ENCODE assay signal across 15 mouse cellular contexts in genomic region chr10:62239270-62239669, GRCm38 (mm10). TPM values are rescaled to one million over a fixed set of nuclear protein-coding genes. Genes with fewer than 3 reads are reported as not detected.
DNase-seq lines count a peak whose midpoint lies in the region; ATAC-seq and TF ChIP-seq lines count a peak whose summit lies in the region.
"Had no signal": no experiment of that assay in that cellular context is flagged by ENCODE, and none has a peak within 500 bp of the region (broad histone marks: within the 10 kb centered on the region; RNA-seq: fewer than 3 reads in every experiment).

No protein-coding gene starts in this region.

- H3K27me3 ChIP-seq in liver, embryonic 12.5 days (replicated peaks): 0 out of 2 replicates have a peak, but pooled peaks cover 5% of the 10 kb centered on the region
- H3K27me3 ChIP-seq in liver, postnatal 0 days (ENCODE audit: insufficient read depth, low read length): 0 out of 2 replicates have a peak, but pooled peaks cover 3% of the 10 kb centered on the region
- no peaks in the 10 kb centered on the region for H3K27me3 ChIP-seq in forebrain, embryonic 15.5 days

- no peak for ATAC-seq in liver, embryonic 12.5 days
- no peak for ATAC-seq in liver, postnatal 0 days
- ATAC-seq in forebrain, embryonic 15.5 days (replicated peaks): no peak
- no peak for ATAC-seq in inflammation-experienced regulatory T-cells, adult 6 months
- ATAC-seq: forebrain, embryonic 14.5 days had no signal

- peaks cover 68% of the 10 kb centered on the region for H3K4me1 ChIP-seq in liver, embryonic 12.5 days
- H3K4me1 ChIP-seq in liver, postnatal 0 days (ENCODE audit: insufficient read depth): no peaks in the 10 kb centered on the region
- no peaks in the 10 kb centered on the region for H3K4me1 ChIP-seq in forebrain, embryonic 15.5 days
- H3K4me1 ChIP-seq: heart, embryonic 13.5 days; midbrain, embryonic 10.5 days had no signal

- peaks cover 7% of the 10 kb centered on the region for H3K9me3 ChIP-seq in liver, embryonic 12.5 days (replicated peaks)
- H3K9me3 ChIP-seq in liver, postnatal 0 days (ENCODE audit: low read length): no peaks in the 10 kb centered on the region
- H3K9me3 ChIP-seq in forebrain, embryonic 15.5 days: no peaks in the 10 kb centered on the region
- H3K9me3 ChIP-seq: midbrain, embryonic 10.5 days had no signal

- no peak overlapping the region for H3K4me2 ChIP-seq in liver, embryonic 12.5 days
- H3K4me2 ChIP-seq in liver, postnatal 0 days (ENCODE audit: low read depth, low read length): no peak overlapping the region
- H3K4me2 ChIP-seq in forebrain, embryonic 15.5 days (replicated peaks): no peak overlapping the region
- H3K4me2 ChIP-seq: heart, embryonic 13.5 days had no signal

- TF ChIP-seq CTCF in liver, postnatal 0 days (IDR thresholded peaks at IDR 0.05; ENCODE audit: low read depth): no peak

- H3K9ac ChIP-seq in liver, embryonic 12.5 days: no peak overlapping the region
- no peak overlapping the region for H3K9ac ChIP-seq in liver, postnatal 0 days (replicated peaks)
- H3K9ac ChIP-seq in forebrain, embryonic 15.5 days (replicated peaks): no peak overlapping the region
- H3K9ac ChIP-seq: heart, embryonic 13.5 days; liver, embryonic 14.5 days had no signal

- H3K36me3 ChIP-seq in liver, embryonic 12.5 days: no peaks in the 10 kb centered on the region
- no peaks in the 10 kb centered on the region for H3K36me3 ChIP-seq in liver, postnatal 0 days (replicated peaks; ENCODE audit: insufficient read depth, low read length)
- no peaks in the 10 kb centered on the region for H3K36me3 ChIP-seq in forebrain, embryonic 15.5 days
- H3K36me3 ChIP-seq: heart, embryonic 13.5 days; midbrain, embryonic 10.5 days had no signal

- H3K4me3 ChIP-seq in liver, embryonic 12.5 days: no peak overlapping the region
- H3K4me3 ChIP-seq in liver, postnatal 0 days (ENCODE audit: low read depth, low read length): no peak overlapping the region
- H3K4me3 ChIP-seq in forebrain, embryonic 15.5 days: no peak overlapping the region
- H3K4me3 ChIP-seq: heart, embryonic 13.5 days; midbrain, embryonic 10.5 days had no signal

- no peak for TF ChIP-seq EP300 in liver, postnatal 0 days (IDR thresholded peaks at IDR 0.05; ENCODE audit: low read depth)

- 66% methylated on average over 6 of the region's 6 CpGs for WGBS in liver, embryonic 12.5 days (ENCODE audit: insufficient replicate concordance)
- WGBS in liver, postnatal 0 days (ENCODE audit: insufficient replicate concordance): 61% methylated on average over 6 of the region's 6 CpGs
- 53% methylated on average over 6 of the region's 6 CpGs for WGBS in forebrain, embryonic 15.5 days

- peak overlapping the region; percentile 55; the same call in 1 of the 2 replicates for H3K27ac ChIP-seq in liver, embryonic 12.5 days
- no peak overlapping the region for H3K27ac ChIP-seq in liver, postnatal 0 days (ENCODE audit: low read depth)
- H3K27ac ChIP-seq in forebrain, embryonic 15.5 days (replicated peaks): no peak overlapping the region
- H3K27ac ChIP-seq: heart, embryonic 13.5 days; midbrain, embryonic 10.5 days had no signal

- DNase-seq in cerebellum, postnatal 14 days: peak; percentile 70 to 74
- no peak for DNase-seq in cerebellum, adult 9-10 months
- DNase-seq in liver, postnatal 0 days: no peak
- peak; percentile 77 for DNase-seq in kidney, adult 18-20 months
- peak; percentile 63 to 77 for DNase-seq in kidney, postnatal 4 days
- DNase-seq: thymus, postnatal 36 days had no signal

RNA-seq across cellular contexts. Expression of gene Tspan15, which starts 8.2 kb away (rescaled TPM):
- 8.9 and 11.6 TPM in 2 replicates for polyA plus RNA-seq in liver, embryonic 12.5 days (2016; fragmentation: Nextera tagmentation; extraction: Ambion mirVana)
- polyA plus RNA-seq in liver, postnatal 0 days (2015; fragmentation: Nextera tagmentation; extraction: Ambion mirVana): 11.5 and 13.0 TPM in 2 replicates
- polyA plus RNA-seq in forebrain, embryonic 15.5 days (2015; fragmentation: Nextera tagmentation; extraction: Ambion mirVana): 14.4 and 17.0 TPM in 2 replicates
- not detected for polyA plus RNA-seq in inflammation-experienced regulatory T-cells, adult 6 months (2017; shearing (Covaris generic))

RNA-seq across cellular contexts. Expression of gene Tacr2, which starts 13.0 kb away (rescaled TPM):
- polyA plus RNA-seq in liver, embryonic 12.5 days (2016; fragmentation: Nextera tagmentation; extraction: Ambion mirVana): not detected in 2 replicates
- polyA plus RNA-seq in liver, postnatal 0 days (2015; fragmentation: Nextera tagmentation; extraction: Ambion mirVana): not detected in 2 replicates
- not detected in 2 replicates for polyA plus RNA-seq in forebrain, embryonic 15.5 days (2015; fragmentation: Nextera tagmentation; extraction: Ambion mirVana)
- not detected for polyA plus RNA-seq in inflammation-experienced regulatory T-cells, adult 6 months (2017; shearing (Covaris generic))
- polyA plus RNA-seq: embryonic facial prominence, embryonic 14.5 days; forebrain, embryonic 14.5 days; heart, embryonic 13.5 days; liver, embryonic 14.5 days; midbrain, embryonic 10.5 days; neural tube, embryonic 11.5 days had no signal

Comparison
In these comparisons a context has a peak if more than half of its experiments do, and no peak if none do; other contexts are left out.
1. DNase-seq: peak in cerebellum, postnatal 14 days (2 of 2), kidney, adult 18-20 months (single experiment) and kidney, postnatal 4 days (2 of 2); none in cerebellum, adult 9-10 months (single experiment) and liver, postnatal 0 days (single experiment).